Mouse (Mus musculus) liver, adult 2 months (tissue): ENCODE data around the gene Pou2f3. TPM values are rescaled to one million over a fixed set of nuclear protein-coding genes. Genes with fewer than 3 reads are reported as not detected.
A peak's percentile ranks its signal among the peaks of the same experiment; 100 is the strongest.

Experiments used
- DNase-seq: peaks from one replicate; pipeline ENCODE4 v3.0.0-alpha.2; 2011; ENCODE audit warnings: low read depth, low spot score; ENCODE audit errors: extremely low read depth
- H3K27ac ChIP-seq: fragments of 200-500 bp; replicated peaks from 2 replicates; pipeline ENCODE4 v1.5.1; 2012; ENCODE audit warnings: low read depth, mild to moderate bottlenecking, control low read depth, inconsistent platforms, low read length; ENCODE audit not compliant: insufficient read depth
- H3K27me3 ChIP-seq: fragments of 200-500 bp; 2 replicates; pipeline ENCODE4 v1.6.1; 2012; ENCODE audit warnings: mild to moderate bottlenecking, moderate library complexity, low read length, inconsistent platforms; ENCODE audit not compliant: control insufficient read depth, insufficient read depth
- H3K36me3 ChIP-seq: fragments of 200-500 bp; 2 replicates; pipeline ENCODE4 v1.6.1; 2012; ENCODE audit warnings: low read length, inconsistent platforms; ENCODE audit not compliant: control insufficient read depth, insufficient read depth
- H3K4me1 ChIP-seq: fragments of 200-500 bp; 2 replicates; pipeline ENCODE4 v1.6.1; 2011; ENCODE audit warnings: low read length; ENCODE audit not compliant: control insufficient read depth, insufficient read depth
- H3K4me3 ChIP-seq: fragments of 200-500 bp; 2 replicates; pipeline ENCODE4 v1.5.1; 2011; ENCODE audit warnings: low read depth, mild to moderate bottlenecking, control low read depth, low read length, moderate library complexity; ENCODE audit not compliant: insufficient read depth
- H3K79me2 ChIP-seq: fragments of 200-500 bp; 2 replicates; pipeline ENCODE4 v1.6.1; 2012; ENCODE audit warnings: inconsistent platforms, mild to moderate bottlenecking, low read length, moderate library complexity; ENCODE audit not compliant: control insufficient read depth, insufficient read depth
- H3K9ac ChIP-seq: fragments of 200-500 bp; 2 replicates; pipeline ENCODE4 v1.6.1; 2012; ENCODE audit warnings: low read depth, mild to moderate bottlenecking, control low read depth, inconsistent platforms, low read length
- CTCF ChIP-seq: fragments of 200-500 bp; IDR thresholded peaks from 2 replicates; pipeline ENCODE4 v1.5.1; 2011; ENCODE audit warnings: low read depth, low read length, control low read depth
- POLR2A ChIP-seq: fragments of 200-500 bp; IDR thresholded peaks from 2 replicates; pipeline ENCODE4 v1.6.1; 2011; ENCODE audit warnings: low read length, control low read depth; ENCODE audit not compliant: insufficient read depth; ENCODE audit errors: extremely low read depth
- WGBS: fragments of 180-500 bp; shearing (Covaris S2); methylation state at CpG from one replicate; pipeline ENCODE4 v1.1.7; 2018; 5-methylcytosine and 5-hydroxymethylcytosine counted together
- polyA plus RNA-seq: library from polyadenylated mRNA; depleted of rRNA; stranded (reverse); fragments of >200 nt; gene quantifications from 2 replicates; pipeline ENCODE4 v1.2.3, GENCODE M21; 2012; rRNA removed
- total RNA-seq: library from RNA; depleted of rRNA; stranded (reverse); fragments of >200 nt; gene quantifications from 2 replicates; pipeline ENCODE4 v1.2.3, GENCODE M21; 2014; rRNA removed

Pou2f3 gene
- not detected in 2 replicates for total RNA-seq
- polyA plus RNA-seq: not detected in 2 replicates

- no peak within 1 kb of the TSS for H3K27ac ChIP-seq
- TF ChIP-seq CTCF (no peak), POLR2A (no peak)
- H3K36me3 ChIP-seq: no peaks in the 10 kb centered on the region
- no peak for DNase-seq
- H3K4me3 ChIP-seq: no peak within 1 kb of the TSS
- WGBS: 19% methylated on average over 13 of the region's 13 CpGs
- peaks cover 7% of the 10 kb centered on the region for H3K27me3 ChIP-seq
- no peak within 1 kb of the TSS for H3K9ac ChIP-seq
- no peaks in the 10 kb centered on the region for H3K79me2 ChIP-seq
- H3K4me1 ChIP-seq: no peaks in the 10 kb centered on the region
Observed at GRCm38 (mm10) chr9:43210190-43210682, at the start of gene Pou2f3. Gene Pou2f3, minus strand, starts transcription at chr9:43210369.

GRCm38 (mm10) chr9:43253271-43253681, 43.1 kb upstream of the Pou2f3 start:
- DNase-seq: no peak
- peak overlapping the region; percentile 43 for H3K27ac ChIP-seq

GRCm38 (mm10) chr9:43252790-43253189, 42.6 kb upstream of the Pou2f3 start:
- WGBS: 89% methylated on average over 3 of the region's 3 CpGs
- TF ChIP-seq POLR2A: no peak
- no peak overlapping the region for H3K9ac ChIP-seq
- H3K36me3 ChIP-seq: no peaks in the 10 kb centered on the region
- no peak for DNase-seq
- H3K4me3 ChIP-seq: no peak overlapping the region
- H3K79me2 ChIP-seq: no peaks in the 10 kb centered on the region
- no peak overlapping the region for H3K27ac ChIP-seq
- H3K4me1 ChIP-seq: peaks cover 7% of the 10 kb centered on the region
- no peaks in the 10 kb centered on the region for H3K27me3 ChIP-seq

More at GRCm38 (mm10) chr9:43253271-43253681, 43.1 kb upstream of the Pou2f3 start:
- no peaks in the 10 kb centered on the region for H3K79me2 ChIP-seq
- H3K4me3 ChIP-seq: no peak overlapping the region
- 77% methylated on average over 5 of the region's 5 CpGs for WGBS
- TF ChIP-seq POLR2A: no peak
- TF ChIP-seq CTCF: no peak
- H3K27me3 ChIP-seq: no peaks in the 10 kb centered on the region
- H3K36me3 ChIP-seq: no peaks in the 10 kb centered on the region
- H3K4me1 ChIP-seq: peaks cover 10% of the 10 kb centered on the region
- no peak overlapping the region for H3K9ac ChIP-seq

- H3K27ac ChIP-seq: no peak overlapping the region
- no peaks in the 10 kb centered on the region for H3K36me3 ChIP-seq
- WGBS: 71% methylated on average over 2 of the region's 2 CpGs
- H3K79me2 ChIP-seq: no peaks in the 10 kb centered on the region
- H3K27me3 ChIP-seq: no peaks in the 10 kb centered on the region
- TF ChIP-seq POLR2A (no peak), CTCF (no peak)
- no peak for DNase-seq
- H3K9ac ChIP-seq: no peak overlapping the region
- peaks cover 7% of the 10 kb centered on the region for H3K4me1 ChIP-seq
- no peak overlapping the region for H3K4me3 ChIP-seq
Observed at GRCm38 (mm10) chr9:43251786-43252185, 41.6 kb upstream of the Pou2f3 start.

- no peak for TF ChIP-seq POLR2A
- no peak for TF ChIP-seq CTCF
- H3K36me3 ChIP-seq: no peaks in the 10 kb centered on the region
- 12% methylated on average over 10 of the region's 10 CpGs for WGBS
- peak; percentile 76 for DNase-seq
- peak overlapping the region; percentile 5; the same call in 1 of the 2 replicates for H3K9ac ChIP-seq
- H3K27ac ChIP-seq: peak overlapping the region; percentile 59
- peaks cover 9% of the 10 kb centered on the region for H3K4me1 ChIP-seq
- H3K4me3 ChIP-seq: no peak overlapping the region
- no peaks in the 10 kb centered on the region for H3K79me2 ChIP-seq
- H3K27me3 ChIP-seq: no peaks in the 10 kb centered on the region
Observed at GRCm38 (mm10) chr9:43246738-43247180, 36.6 kb upstream of the Pou2f3 start.

- peak; percentile 91 for DNase-seq
- Histone ChIP-seq H3K36me3 (no peaks in the 10 kb centered on the region), H3K4me3 (no peak overlapping the region), H3K9ac (no peak overlapping the region), H3K4me1 (peaks cover 9% of the 10 kb centered on the region), H3K79me2 (no peaks in the 10 kb centered on the region), H3K27ac (peak overlapping the region; percentile 43), H3K27me3 (no peaks in the 10 kb centered on the region)
- 28% methylated on average over 7 of the region's 7 CpGs for WGBS
- no peak for TF ChIP-seq POLR2A
- TF ChIP-seq CTCF: no peak
Observed at GRCm38 (mm10) chr9:43245801-43246570, 35.8 kb upstream of the Pou2f3 start.
